Mouse (Mus musculus): ENCODE measurements around the gene Ubr1. TPM values are rescaled to one million over a fixed set of nuclear protein-coding genes. Genes with fewer than 3 reads are reported as not detected.

Gene Ubr1
- polyA plus RNA-seq, 1 experiment from 2014 or later, result 33.4 TPM

Small RNA genes lying within 50 kb of the gene (microRNA-seq; reads per million reads assigned to microRNA genes)
- not detected for gene Gm44325

Other genes starting within 250 kb of the Ubr1 start
- gene Cdan1, start 120.6 kb downstream of the Ubr1 start, polyA plus RNA-seq (2015; fragmentation: Nextera tagmentation; extraction: Ambion mirVana), result 5.9 and 6.3 TPM in 2 replicates
- gene Ttbk2, start 120.1 kb downstream of the Ubr1 start, polyA plus RNA-seq (2015; fragmentation: Nextera tagmentation; extraction: Ambion mirVana), result 11.1 and 11.5 TPM in 2 replicates
- 14.3 and 16.3 TPM in 2 replicates for gene Tmem62, start 6.3 kb upstream of the Ubr1 start, polyA plus RNA-seq (2015; fragmentation: Nextera tagmentation; extraction: Ambion mirVana)
- gene Ccndbp1, start 37.7 kb upstream of the Ubr1 start, polyA plus RNA-seq (2015; fragmentation: Nextera tagmentation; extraction: Ambion mirVana), result 78.2 and 80.5 TPM in 2 replicates
- 0.06 and 0.56 TPM in 2 replicates for gene Epb42, start 66.4 kb upstream of the Ubr1 start, polyA plus RNA-seq (2015; fragmentation: Nextera tagmentation; extraction: Ambion mirVana)
- gene Tgm5, start 115.1 kb upstream of the Ubr1 start, polyA plus RNA-seq (2015; fragmentation: Nextera tagmentation; extraction: Ambion mirVana), result 0.16 and 0.35 TPM in 2 replicates
- gene Tgm7, start 139.1 kb upstream of the Ubr1 start, polyA plus RNA-seq (2015; fragmentation: Nextera tagmentation; extraction: Ambion mirVana), result not detected in 2 replicates
- gene Adal, start 169.7 kb upstream of the Ubr1 start, polyA plus RNA-seq (2015; fragmentation: Nextera tagmentation; extraction: Ambion mirVana), result 25.2 and 25.6 TPM in 2 replicates
- gene Lcmt2, start 169.9 kb upstream of the Ubr1 start, polyA plus RNA-seq (2015; fragmentation: Nextera tagmentation; extraction: Ambion mirVana), result 18.1 and 18.5 TPM in 2 replicates
- gene Tubgcp4, start 199.9 kb upstream of the Ubr1 start, polyA plus RNA-seq (2015; fragmentation: Nextera tagmentation; extraction: Ambion mirVana), result 38.3 and 45.0 TPM in 2 replicates
- gene Zscan29, start 200.4 kb upstream of the Ubr1 start, polyA plus RNA-seq (2015; fragmentation: Nextera tagmentation; extraction: Ambion mirVana), result 6.9 and 7.0 TPM in 2 replicates

All from hindbrain, embryonic 16.5 days (tissue).